Mouse (Mus musculus) C2C12 (cell line): ENCODE measurements around the gene Zyx.

Experiments used
- CTCF ChIP-seq: IDR thresholded peaks from one replicate; pipeline ENCODE4 v1.5.1; 2011; ENCODE audit not compliant: control insufficient read depth, insufficient read depth, insufficient read length
- MAX ChIP-seq: IDR thresholded peaks from one replicate; pipeline ENCODE4 v1.6.1; 2011; ENCODE audit warnings: mild to moderate bottlenecking, control low read depth
- MYOD1 ChIP-seq: IDR thresholded peaks from one replicate; pipeline ENCODE4 v1.6.1; 2011; ENCODE audit warnings: low read depth; ENCODE audit not compliant: control insufficient read depth, insufficient read length
- MYOG ChIP-seq: IDR thresholded peaks from one replicate; pipeline ENCODE4 v1.6.1; 2011; ENCODE audit not compliant: control insufficient read depth, insufficient read length; ENCODE audit errors: extremely low read depth
- USF1 ChIP-seq: IDR thresholded peaks from one replicate; pipeline ENCODE4 v1.6.1; 2011; ENCODE audit warnings: low read depth, mild to moderate bottlenecking, control low read depth, moderate library complexity

- TF ChIP-seq CTCF (no peak), MYOG (no peak), MAX (no peak), USF1 (no peak), MYOD1 (no peak)
Measured at GRCm38 (mm10) chr6:42362497-42362896, 13.1 kb downstream of the Zyx start.
